Mouse (Mus musculus) testis, adult 2 months (tissue): ENCODE results near the gene Tbc1d25.

ENCODE experiments used
- CTCF ChIP-seq: fragments of 200-500 bp; IDR thresholded peaks from 2 replicates; pipeline ENCODE4 v1.5.1; 2012; ENCODE audit warnings: low read depth, mild to moderate bottlenecking, inconsistent platforms, low read length, moderate library complexity; ENCODE audit not compliant: control insufficient read depth, insufficient read depth, insufficient replicate concordance
- POLR2A ChIP-seq: fragments of 200-500 bp; IDR thresholded peaks from 2 replicates; pipeline ENCODE4 v1.6.1; 2012; ENCODE audit warnings: low read depth, mild to moderate bottlenecking, inconsistent platforms, low read length, moderate library complexity; ENCODE audit not compliant: control insufficient read depth

GRCm38 (mm10) chrX:8131393-8131792, 44.6 kb downstream of the Tbc1d25 start:
- TF ChIP-seq CTCF (no peak), POLR2A (no peak)
